Mouse (Mus musculus): Measurements from ENCODE around the gene Tcp1.

GRCm38 (mm10) chr17:12935719-12936118 lies 20.2 kb downstream of the Tcp1 start:
- TF ChIP-seq CTCF (IDR thresholded peaks at IDR 0.05; ENCODE audit: low read depth) = no peak
- peak; percentile 72; the same call in 1 of the 2 replicates for TF ChIP-seq EP300 (IDR thresholded peaks at IDR 0.05; ENCODE audit: low read depth)
